Mouse (Mus musculus): ENCODE measurements around the gene Klhl32. TPM values are rescaled to one million over a fixed set of nuclear protein-coding genes. Genes with fewer than 3 reads are reported as not detected.

Gene Klhl32
- polyA plus RNA-seq, 1 experiment, result 0.96 TPM

DNA sequence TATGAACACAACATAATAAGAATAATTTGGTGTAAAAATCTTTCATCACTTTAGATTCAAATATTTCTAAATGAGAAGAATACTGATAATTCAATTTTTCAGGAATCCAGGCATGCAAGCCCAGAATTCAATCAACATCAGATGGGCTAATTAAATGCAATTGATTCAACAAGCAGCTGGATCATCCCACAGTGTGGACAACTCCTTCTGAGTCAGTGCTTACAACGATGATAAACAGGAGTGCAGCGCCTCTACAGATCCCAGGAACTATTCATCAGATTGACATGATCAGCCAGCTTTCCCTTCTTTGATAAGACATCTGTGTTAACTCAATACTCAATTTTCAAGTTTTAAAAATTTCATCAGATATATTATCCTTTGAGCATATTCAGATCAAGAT lies 86.4 kb downstream of the Klhl32 start:
- Histone ChIP-seq H3K4me3 (ENCODE audit: low read depth, low read length) (no peak overlapping the region), H3K9ac (ENCODE audit: low read depth, poor library complexity, severe bottlenecking) (no peak overlapping the region), H3K4me1 (ENCODE audit: control insufficient read depth, insufficient read depth, low read length) (no peaks in the 10 kb centered on the region), H3K27me3 (ENCODE audit: control insufficient read depth, insufficient read depth, low read length, poor library complexity, severe bottlenecking) (no peaks in the 10 kb centered on the region), H3K9me3 (replicated peaks; ENCODE audit: control insufficient read depth, insufficient read depth, low read length, poor library complexity, severe bottlenecking) (no peaks in the 10 kb centered on the region), H3K27ac (ENCODE audit: insufficient read depth, low read length) (no peak overlapping the region), H3K36me3 (ENCODE audit: control insufficient read depth, insufficient read depth, low read length, poor library complexity, severe bottlenecking) (no peaks in the 10 kb centered on the region)
- TF ChIP-seq EP300 (IDR thresholded peaks at IDR 0.05; ENCODE audit: insufficient read depth, low read depth, low read length) (no peak), POLR2A (IDR thresholded peaks at IDR 0.05; ENCODE audit: insufficient read depth, low read length) (no peak), CTCF (IDR thresholded peaks at IDR 0.05; ENCODE audit: low read depth, low read length) (no peak)

DNA sequence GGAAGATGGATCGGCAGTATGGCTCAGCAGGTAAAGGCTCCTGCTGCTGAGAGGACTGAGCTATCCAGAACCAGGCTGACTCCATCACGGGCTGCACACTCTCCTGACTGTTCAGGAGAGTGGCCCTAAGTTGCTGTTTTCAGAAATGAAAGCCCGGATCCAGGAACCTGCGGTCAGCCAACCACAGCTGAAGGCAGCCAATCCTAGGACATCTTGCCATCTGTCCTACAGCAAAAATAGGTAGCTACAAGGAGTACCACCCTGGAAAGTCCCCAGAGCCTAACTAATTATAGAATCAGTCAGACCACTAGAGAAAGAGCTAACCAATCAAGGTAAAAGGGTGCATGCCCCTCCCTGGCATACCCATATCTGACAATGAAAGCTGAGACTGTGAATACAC lies 87.5 kb downstream of the Klhl32 start:
- Histone ChIP-seq H3K4me1 (ENCODE audit: control insufficient read depth, insufficient read depth, low read length) (no peaks in the 10 kb centered on the region), H3K36me3 (ENCODE audit: control insufficient read depth, insufficient read depth, low read length, poor library complexity, severe bottlenecking) (no peaks in the 10 kb centered on the region), H3K9me3 (replicated peaks; ENCODE audit: control insufficient read depth, insufficient read depth, low read length, poor library complexity, severe bottlenecking) (no peaks in the 10 kb centered on the region), H3K4me3 (ENCODE audit: low read depth, low read length) (no peak overlapping the region), H3K9ac (ENCODE audit: low read depth, poor library complexity, severe bottlenecking) (no peak overlapping the region), H3K27me3 (ENCODE audit: control insufficient read depth, insufficient read depth, low read length, poor library complexity, severe bottlenecking) (no peaks in the 10 kb centered on the region), H3K27ac (ENCODE audit: insufficient read depth, low read length) (no peak overlapping the region)
- TF ChIP-seq CTCF (IDR thresholded peaks at IDR 0.05; ENCODE audit: low read depth, low read length) (no peak), POLR2A (IDR thresholded peaks at IDR 0.05; ENCODE audit: insufficient read depth, low read length) (no peak), EP300 (IDR thresholded peaks at IDR 0.05; ENCODE audit: insufficient read depth, low read depth, low read length) (no peak)

DNA sequence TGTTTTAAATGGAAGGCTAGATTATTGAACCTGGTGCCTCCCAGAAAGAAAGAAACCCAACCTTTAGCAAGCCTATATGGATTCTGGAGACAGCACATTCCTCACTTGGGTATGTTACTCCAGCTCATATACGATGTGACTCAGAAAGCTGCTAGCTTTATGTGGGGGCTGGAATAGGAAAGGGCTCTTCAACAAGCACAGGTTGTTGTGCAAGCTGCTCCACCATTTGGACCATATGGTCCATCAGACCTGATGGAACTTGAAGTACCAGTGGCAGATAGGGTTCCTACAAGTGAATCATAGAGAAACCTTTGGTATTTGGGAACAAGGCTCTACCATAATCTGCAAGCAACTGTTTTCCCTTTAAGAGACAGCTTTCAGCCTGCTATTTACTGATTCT lies 92.0 kb downstream of the Klhl32 start:
- Histone ChIP-seq H3K9me3 (replicated peaks; ENCODE audit: control insufficient read depth, insufficient read depth, low read length, poor library complexity, severe bottlenecking) (no peaks in the 10 kb centered on the region), H3K4me3 (ENCODE audit: low read depth, low read length) (no peak overlapping the region), H3K9ac (ENCODE audit: low read depth, poor library complexity, severe bottlenecking) (no peak overlapping the region), H3K4me1 (ENCODE audit: control insufficient read depth, insufficient read depth, low read length) (no peaks in the 10 kb centered on the region), H3K27ac (ENCODE audit: insufficient read depth, low read length) (no peak overlapping the region), H3K36me3 (ENCODE audit: control insufficient read depth, insufficient read depth, low read length, poor library complexity, severe bottlenecking) (no peaks in the 10 kb centered on the region), H3K27me3 (ENCODE audit: control insufficient read depth, insufficient read depth, low read length, poor library complexity, severe bottlenecking) (no peaks in the 10 kb centered on the region)
- TF ChIP-seq CTCF (IDR thresholded peaks at IDR 0.05; ENCODE audit: low read depth, low read length) (no peak), EP300 (IDR thresholded peaks at IDR 0.05; ENCODE audit: insufficient read depth, low read depth, low read length) (no peak), POLR2A (IDR thresholded peaks at IDR 0.05; ENCODE audit: insufficient read depth, low read length) (no peak)

DNA sequence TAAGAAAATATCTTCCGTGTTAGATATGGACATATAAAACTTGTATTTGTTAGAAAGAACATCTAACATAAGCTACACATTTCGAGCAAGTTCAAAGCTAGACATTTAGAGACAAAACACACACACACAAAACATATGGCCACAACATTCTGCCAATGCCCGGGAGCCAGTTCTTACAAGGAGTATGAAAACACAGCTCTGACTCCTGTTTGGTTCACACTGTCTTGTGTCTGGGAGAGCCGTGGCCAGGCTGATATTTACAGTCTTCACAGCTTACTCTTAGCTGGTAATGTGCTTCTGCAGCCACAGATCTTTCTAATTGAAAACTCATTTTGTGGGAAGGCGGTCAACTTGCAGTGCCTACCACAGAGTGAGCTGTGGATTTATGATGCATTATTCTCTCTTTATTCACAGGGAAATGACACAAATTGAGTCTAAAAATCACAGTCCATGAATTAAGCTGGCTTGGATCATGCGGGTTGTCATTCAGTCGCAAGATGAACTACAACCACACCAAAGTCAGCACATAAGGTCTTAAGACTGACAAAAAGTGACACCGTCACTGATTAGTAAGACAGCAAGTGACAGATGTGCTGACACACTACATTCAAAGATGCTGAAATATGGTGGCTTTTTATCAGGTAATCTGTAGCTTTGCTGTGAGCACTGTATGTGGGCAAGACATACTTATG lies 98.3 kb downstream of the Klhl32 start:
- TF ChIP-seq EP300 (IDR thresholded peaks at IDR 0.05; ENCODE audit: insufficient read depth, low read depth, low read length) (no peak), POLR2A (IDR thresholded peaks at IDR 0.05; ENCODE audit: insufficient read depth, low read length) (no peak), CTCF (IDR thresholded peaks at IDR 0.05; ENCODE audit: low read depth, low read length) (no peak)
- H3K27me3 ChIP-seq (ENCODE audit: control insufficient read depth, insufficient read depth, low read length, poor library complexity, severe bottlenecking), result no peaks in the 10 kb centered on the region

DNA sequence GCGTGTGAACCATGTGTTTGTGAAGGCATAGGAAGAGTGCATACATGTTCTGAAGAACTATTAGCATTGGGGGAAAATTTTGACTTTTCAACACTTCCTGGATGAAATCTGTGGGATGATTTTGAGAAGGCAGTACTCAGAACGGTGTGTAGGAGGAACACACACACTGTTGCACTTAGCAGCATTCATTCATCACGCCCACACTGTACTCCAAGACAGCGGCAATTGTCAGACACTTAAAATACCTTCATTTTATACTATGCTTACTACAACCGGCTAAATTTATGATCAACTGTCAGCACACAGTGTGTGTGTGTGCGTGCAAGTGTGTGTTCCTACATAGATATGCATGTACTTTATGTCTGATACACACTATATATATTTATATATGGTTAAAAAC lies 113.8 kb downstream of the Klhl32 start:
- no peaks in the 10 kb centered on the region for H3K4me1 ChIP-seq (ENCODE audit: control insufficient read depth, insufficient read depth, low read length)
- no peak overlapping the region for H3K4me3 ChIP-seq (ENCODE audit: low read depth, low read length)
- TF ChIP-seq POLR2A (IDR thresholded peaks at IDR 0.05; ENCODE audit: insufficient read depth, low read length) (no peak), EP300 (IDR thresholded peaks at IDR 0.05; ENCODE audit: insufficient read depth, low read depth, low read length) (no peak), CTCF (IDR thresholded peaks at IDR 0.05; ENCODE audit: low read depth, low read length) (no peak)
- no peak overlapping the region for H3K27ac ChIP-seq (ENCODE audit: insufficient read depth, low read length)
- no peaks in the 10 kb centered on the region for H3K36me3 ChIP-seq (ENCODE audit: control insufficient read depth, insufficient read depth, low read length, poor library complexity, severe bottlenecking)
- H3K9ac ChIP-seq (ENCODE audit: low read depth, poor library complexity, severe bottlenecking), result no peak overlapping the region
- no peaks in the 10 kb centered on the region for H3K27me3 ChIP-seq (ENCODE audit: control insufficient read depth, insufficient read depth, low read length, poor library complexity, severe bottlenecking)
- peaks cover 6% of the 10 kb centered on the region; the same call in 1 of the 2 replicates for H3K9me3 ChIP-seq (replicated peaks; ENCODE audit: control insufficient read depth, insufficient read depth, low read length, poor library complexity, severe bottlenecking)

More for the DNA sequence above, 98.3 kb downstream of the Klhl32 start:
- no peaks in the 10 kb centered on the region for H3K4me1 ChIP-seq (ENCODE audit: control insufficient read depth, insufficient read depth, low read length)
- H3K36me3 ChIP-seq (ENCODE audit: control insufficient read depth, insufficient read depth, low read length, poor library complexity, severe bottlenecking), result no peaks in the 10 kb centered on the region
- H3K9me3 ChIP-seq (replicated peaks; ENCODE audit: control insufficient read depth, insufficient read depth, low read length, poor library complexity, severe bottlenecking), result no peaks in the 10 kb centered on the region
- H3K4me3 ChIP-seq (ENCODE audit: low read depth, low read length), result no peak overlapping the region
- no peak overlapping the region for H3K27ac ChIP-seq (ENCODE audit: insufficient read depth, low read length)
- H3K9ac ChIP-seq (ENCODE audit: low read depth, poor library complexity, severe bottlenecking), result no peak overlapping the region

DNA sequence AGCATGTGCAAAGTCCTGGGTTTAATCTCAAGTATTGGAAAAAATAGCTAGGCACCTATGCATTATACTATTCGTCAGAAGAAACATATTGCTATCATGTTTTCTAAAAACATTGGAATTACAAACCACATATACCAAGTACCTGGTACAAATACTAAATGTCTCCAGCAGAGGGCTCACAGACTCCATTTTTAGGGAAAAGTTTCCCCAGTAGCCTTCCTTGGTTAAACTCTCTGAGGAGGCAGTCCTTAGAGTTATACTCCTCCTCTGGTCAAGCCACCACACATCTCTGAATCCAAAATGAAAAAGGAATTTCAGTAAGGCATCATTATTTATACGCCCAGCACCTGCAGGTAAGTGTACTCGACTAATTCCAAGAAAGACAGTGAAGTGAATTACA lies 130.1 kb downstream of the Klhl32 start:
- no peaks in the 10 kb centered on the region for H3K4me1 ChIP-seq (ENCODE audit: control insufficient read depth, insufficient read depth, low read length)
- no peaks in the 10 kb centered on the region for H3K9me3 ChIP-seq (replicated peaks; ENCODE audit: control insufficient read depth, insufficient read depth, low read length, poor library complexity, severe bottlenecking)
- H3K27me3 ChIP-seq (ENCODE audit: control insufficient read depth, insufficient read depth, low read length, poor library complexity, severe bottlenecking), result no peaks in the 10 kb centered on the region; the same call in 1 of the 2 replicates
- H3K4me3 ChIP-seq (ENCODE audit: low read depth, low read length), result no peak overlapping the region
- TF ChIP-seq POLR2A (IDR thresholded peaks at IDR 0.05; ENCODE audit: insufficient read depth, low read length) (no peak), EP300 (IDR thresholded peaks at IDR 0.05; ENCODE audit: insufficient read depth, low read depth, low read length) (no peak), CTCF (IDR thresholded peaks at IDR 0.05; ENCODE audit: low read depth, low read length) (no peak)
- no peak overlapping the region for H3K9ac ChIP-seq (ENCODE audit: low read depth, poor library complexity, severe bottlenecking)
- no peak overlapping the region for H3K27ac ChIP-seq (ENCODE audit: insufficient read depth, low read length)
- no peaks in the 10 kb centered on the region for H3K36me3 ChIP-seq (ENCODE audit: control insufficient read depth, insufficient read depth, low read length, poor library complexity, severe bottlenecking)

All from ES-Bruce4 (cell line).